Mouse (Mus musculus): ENCODE measurements around the gene Spata33. TPM values are rescaled to one million over a fixed set of nuclear protein-coding genes. Genes with fewer than 3 reads are reported as not detected.
A peak's percentile ranks its signal among the peaks of the same experiment; 100 is the strongest.

Spata33 gene
- polyA plus RNA-seq, 1 experiment from 2014 or later = 0.66 TPM

DNA sequence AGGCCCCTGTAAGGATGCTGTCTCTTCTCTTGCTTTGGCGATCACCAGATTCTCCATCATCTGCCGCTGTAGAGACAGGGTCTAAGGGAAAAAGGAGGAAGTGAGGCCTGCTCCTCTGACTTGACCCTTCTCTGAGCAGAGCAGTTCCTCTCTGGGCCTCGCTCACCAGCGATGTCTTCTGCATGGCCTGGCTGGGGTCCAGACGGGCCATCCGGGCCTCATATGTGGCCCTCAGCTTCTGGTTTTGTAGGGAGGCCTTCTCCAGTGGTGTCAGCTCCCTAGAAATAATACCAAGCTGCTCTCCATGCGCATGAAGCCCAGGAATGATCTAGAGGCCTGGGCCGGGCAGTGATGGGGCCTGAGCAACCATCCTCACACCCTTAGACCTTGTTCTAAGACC, 36.0 kb downstream of the Spata33 start:
- Histone ChIP-seq H3K4me2 (ENCODE audit: low read depth, low read length) (no peak overlapping the region), H3K4me3 (ENCODE audit: low read depth, low read length) (no peak overlapping the region), H3K27ac (ENCODE audit: low read depth) (no peak overlapping the region), H3K9me3 (ENCODE audit: low read length) (no peaks in the 10 kb centered on the region), H3K4me1 (ENCODE audit: insufficient read depth) (peaks cover 16% of the 10 kb centered on the region), H3K36me3 (replicated peaks; ENCODE audit: insufficient read depth, low read length) (peaks cover 40% of the 10 kb centered on the region), H3K9ac (replicated peaks) (no peak overlapping the region), H3K27me3 (ENCODE audit: insufficient read depth, low read length) (no peaks in the 10 kb centered on the region)
- DNase-seq = no peak
- TF ChIP-seq CTCF (IDR thresholded peaks at IDR 0.05; ENCODE audit: low read depth) (no peak), EP300 (IDR thresholded peaks at IDR 0.05; ENCODE audit: low read depth) (no peak)
- no peak for ATAC-seq
- WGBS (ENCODE audit: insufficient replicate concordance) = 65% methylated on average over 8 of the region's 8 CpGs

DNA sequence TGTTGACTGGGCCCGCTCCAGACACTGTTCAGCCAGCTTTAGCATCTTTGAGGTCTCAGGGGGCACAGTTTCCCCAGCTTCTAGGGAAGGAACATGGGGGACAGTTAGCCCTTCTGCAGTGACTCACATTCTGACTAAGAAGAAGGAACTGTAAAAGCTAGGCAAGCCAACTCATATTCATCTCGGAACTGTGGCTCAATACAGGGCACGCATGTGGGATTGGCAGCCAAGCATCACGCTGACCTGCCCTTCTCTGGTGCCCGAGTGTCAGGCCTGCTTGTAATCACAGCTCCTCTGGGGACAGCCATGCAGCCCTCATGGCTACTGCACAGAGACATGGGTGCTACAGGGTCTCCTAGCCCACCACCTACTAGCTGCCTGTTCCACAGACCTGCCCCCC, 38.3 kb downstream of the Spata33 start:
- Histone ChIP-seq H3K4me2 (ENCODE audit: low read depth, low read length) (no peak overlapping the region), H3K4me1 (ENCODE audit: insufficient read depth) (peaks cover 14% of the 10 kb centered on the region), H3K4me3 (ENCODE audit: low read depth, low read length) (no peak overlapping the region), H3K9ac (replicated peaks) (no peak overlapping the region), H3K9me3 (ENCODE audit: low read length) (no peaks in the 10 kb centered on the region), H3K27ac (ENCODE audit: low read depth) (no peak overlapping the region), H3K27me3 (ENCODE audit: insufficient read depth, low read length) (no peaks in the 10 kb centered on the region), H3K36me3 (replicated peaks; ENCODE audit: insufficient read depth, low read length) (peaks cover 36% of the 10 kb centered on the region)
- DNase-seq (no peak), ATAC-seq (no peak)
- no peak for TF ChIP-seq EP300 (IDR thresholded peaks at IDR 0.05; ENCODE audit: low read depth)
- TF ChIP-seq CTCF (IDR thresholded peaks at IDR 0.05; ENCODE audit: low read depth) = no peak
- WGBS (ENCODE audit: insufficient replicate concordance) = 88% methylated on average over 5 of the region's 5 CpGs

- Histone ChIP-seq H3K27ac (ENCODE audit: low read depth) (no peak overlapping the region), H3K27me3 (ENCODE audit: insufficient read depth, low read length) (no peaks in the 10 kb centered on the region), H3K9ac (replicated peaks) (peak overlapping the region; percentile 93; the same call in 1 of the 2 replicates), H3K36me3 (replicated peaks; ENCODE audit: insufficient read depth, low read length) (peaks cover 38% of the 10 kb centered on the region), H3K4me2 (ENCODE audit: low read depth, low read length) (peak overlapping the region; percentile 77), H3K9me3 (ENCODE audit: low read length) (no peaks in the 10 kb centered on the region), H3K4me3 (ENCODE audit: low read depth, low read length) (peak overlapping the region; percentile 90), H3K4me1 (ENCODE audit: insufficient read depth) (peaks cover 18% of the 10 kb centered on the region)
- WGBS (ENCODE audit: insufficient replicate concordance) = 52% methylated on average over 4 of the region's 4 CpGs
- ATAC-seq (no peak), DNase-seq (no peak)
- TF ChIP-seq CTCF (IDR thresholded peaks at IDR 0.05; ENCODE audit: low read depth) (no peak), EP300 (IDR thresholded peaks at IDR 0.05; ENCODE audit: low read depth) (no peak)
Measured at GRCm38 (mm10) chr8:123252925-123253324, 40.3 kb downstream of the Spata33 start.

GRCm38 (mm10) chr8:123253451-123254098, 40.9 kb downstream of the Spata33 start:
- Histone ChIP-seq H3K4me2 (ENCODE audit: low read depth, low read length) (peak overlapping the region; percentile 77), H3K9ac (replicated peaks) (peak overlapping the region; percentile 93), H3K27ac (ENCODE audit: low read depth) (peak overlapping the region; percentile 92), H3K36me3 (replicated peaks; ENCODE audit: insufficient read depth, low read length) (peaks cover 36% of the 10 kb centered on the region), H3K27me3 (ENCODE audit: insufficient read depth, low read length) (no peaks in the 10 kb centered on the region), H3K9me3 (ENCODE audit: low read length) (no peaks in the 10 kb centered on the region), H3K4me3 (ENCODE audit: low read depth, low read length) (peak overlapping the region; percentile 90), H3K4me1 (ENCODE audit: insufficient read depth) (peaks cover 18% of the 10 kb centered on the region)
- no peak for DNase-seq
- peak; percentile 16 for ATAC-seq
- WGBS (ENCODE audit: insufficient replicate concordance) = under 1% methylated on average over 36 of the region's 40 CpGs
- TF ChIP-seq CTCF (IDR thresholded peaks at IDR 0.05; ENCODE audit: low read depth) (no peak), EP300 (IDR thresholded peaks at IDR 0.05; ENCODE audit: low read depth) (no peak)

GRCm38 (mm10) chr8:123254099-123254885, 41.7 kb downstream of the Spata33 start, which contains the start of the genes Zfp276 and Vps9d1:
Zfp276 (plus strand) TSS chr8:123254195.
Vps9d1 (minus strand) TSS chr8:123254348.
- no peaks in the 10 kb centered on the region for H3K9me3 ChIP-seq (ENCODE audit: low read length)
- ATAC-seq = peak; percentile 97
- TF ChIP-seq EP300 (IDR thresholded peaks at IDR 0.05; ENCODE audit: low read depth) = no peak
- peak; percentile 9; the same call in 1 of the 2 replicates for TF ChIP-seq CTCF (IDR thresholded peaks at IDR 0.05; ENCODE audit: low read depth)
- peak within 1 kb of the TSS; percentile 93 for H3K9ac ChIP-seq (replicated peaks)
- H3K4me1 ChIP-seq (ENCODE audit: insufficient read depth) = peaks cover 18% of the 10 kb centered on the region
- peak within 1 kb of the TSS; percentile 92 for H3K27ac ChIP-seq (ENCODE audit: low read depth)
- peak within 1 kb of the TSS; percentile 77 for H3K4me2 ChIP-seq (ENCODE audit: low read depth, low read length)
- peak within 1 kb of the TSS; percentile 90 for H3K4me3 ChIP-seq (ENCODE audit: low read depth, low read length)
- peaks cover 36% of the 10 kb centered on the region for H3K36me3 ChIP-seq (replicated peaks; ENCODE audit: insufficient read depth, low read length)
- no peaks in the 10 kb centered on the region for H3K27me3 ChIP-seq (ENCODE audit: insufficient read depth, low read length)
- peak; percentile 92 for DNase-seq
- 3% methylated on average over 93 of the region's 99 CpGs for WGBS (ENCODE audit: insufficient replicate concordance)

DNA sequence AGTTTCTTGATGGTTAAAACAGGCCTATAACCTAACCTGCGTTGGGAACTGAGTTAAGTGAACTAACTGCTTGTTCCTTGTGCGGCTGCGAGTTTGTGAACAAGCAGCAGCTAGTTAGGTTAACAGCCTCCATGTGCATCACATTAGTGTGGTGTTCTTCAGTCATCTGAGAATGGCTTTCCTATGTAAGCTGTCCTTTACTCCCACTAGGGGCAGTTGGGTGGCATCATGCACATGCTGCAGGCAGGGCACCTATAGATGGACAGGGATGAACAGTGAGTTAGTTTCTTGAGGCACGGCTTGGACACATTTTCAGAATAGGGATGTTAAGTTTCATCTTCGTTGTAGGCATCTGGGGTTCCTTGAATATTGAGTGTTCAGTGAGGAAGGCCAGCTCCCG, 42.5 kb downstream of the Spata33 start:
- peak overlapping the region; percentile 77 for H3K4me2 ChIP-seq (ENCODE audit: low read depth, low read length)
- ATAC-seq (no peak), DNase-seq (no peak)
- WGBS (ENCODE audit: insufficient replicate concordance) = 62% methylated on average over 6 of the region's 6 CpGs
- peaks cover 44% of the 10 kb centered on the region for H3K36me3 ChIP-seq (replicated peaks; ENCODE audit: insufficient read depth, low read length)
- H3K27ac ChIP-seq (ENCODE audit: low read depth) = peak overlapping the region; percentile 92
- H3K27me3 ChIP-seq (ENCODE audit: insufficient read depth, low read length) = no peaks in the 10 kb centered on the region
- peak overlapping the region; percentile 93 for H3K9ac ChIP-seq (replicated peaks)
- no peaks in the 10 kb centered on the region for H3K9me3 ChIP-seq (ENCODE audit: low read length)
- H3K4me3 ChIP-seq (ENCODE audit: low read depth, low read length) = peak overlapping the region; percentile 90
- TF ChIP-seq EP300 (IDR thresholded peaks at IDR 0.05; ENCODE audit: low read depth) = no peak
- TF ChIP-seq CTCF (IDR thresholded peaks at IDR 0.05; ENCODE audit: low read depth) = peak; percentile 44
- peaks cover 18% of the 10 kb centered on the region for H3K4me1 ChIP-seq (ENCODE audit: insufficient read depth)

All from liver, postnatal 0 days (tissue).